Mouse (Mus musculus): ENCODE results near the gene Igf1r.

The Igf1r gene

GRCm38 (mm10) chr7:68117567-68117966, 164.9 kb downstream of the Igf1r start:
- DNase-seq (ENCODE audit: low read depth, low spot score): no peak

DNA sequence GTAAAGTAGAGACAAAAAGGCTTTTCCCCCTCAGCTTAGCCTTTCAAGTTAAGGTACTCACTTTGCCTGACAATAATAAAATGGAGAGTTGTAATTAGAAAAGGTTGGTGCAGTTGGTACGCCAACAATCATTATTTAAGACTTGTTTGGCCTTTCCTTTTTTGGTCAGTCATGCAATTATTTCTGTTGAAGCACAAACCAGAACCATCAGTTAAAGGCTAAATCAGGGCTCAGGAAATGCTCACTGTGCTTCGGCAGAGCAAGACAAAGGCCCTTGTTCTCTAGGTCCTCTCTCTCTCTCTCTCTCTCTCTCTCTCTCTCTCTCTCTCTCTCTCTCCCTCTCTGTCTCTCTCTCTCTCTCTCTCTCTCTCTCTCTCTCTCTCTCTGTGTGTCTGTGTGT, 165.4 kb downstream of the Igf1r start:
- no peak for DNase-seq (ENCODE audit: low read depth, low spot score)

- no peak for DNase-seq (ENCODE audit: low read depth, low spot score)
These were observed 167.0 kb downstream of the Igf1r start for GRCm38 (mm10) chr7:68119605-68120004.

- no peak for DNase-seq (ENCODE audit: low read depth, low spot score)
These were observed 169.8 kb downstream of the Igf1r start for GRCm38 (mm10) chr7:68122418-68122817.

- DNase-seq (ENCODE audit: low read depth, low spot score): no peak
These were observed 172.7 kb downstream of the Igf1r start for GRCm38 (mm10) chr7:68125347-68125746.

- DNase-seq (ENCODE audit: low read depth, low spot score): no peak
These were observed 175.2 kb downstream of the Igf1r start for GRCm38 (mm10) chr7:68127799-68128261.

DNA sequence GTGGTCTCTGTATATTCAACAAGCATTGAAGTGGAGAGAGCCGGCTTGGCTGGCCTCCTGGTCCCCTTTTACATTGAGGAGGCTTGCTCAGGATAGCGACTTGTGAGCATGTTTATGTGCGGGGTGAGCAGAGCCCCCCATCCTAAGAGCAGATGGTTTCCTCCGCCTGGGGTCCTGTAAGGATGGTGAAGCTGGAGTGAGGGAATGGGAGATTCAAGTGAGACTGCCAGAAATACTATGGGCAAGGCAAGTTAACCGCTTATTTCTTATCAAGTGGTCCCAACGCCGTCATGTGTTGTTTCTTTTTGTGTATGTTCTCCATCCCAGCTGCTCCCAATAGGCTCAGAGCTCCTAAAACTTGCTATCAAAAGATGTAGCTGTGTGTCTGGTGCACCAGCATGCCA, 175.6 kb downstream of the Igf1r start:
- no peak for DNase-seq (ENCODE audit: low read depth, low spot score)

DNA sequence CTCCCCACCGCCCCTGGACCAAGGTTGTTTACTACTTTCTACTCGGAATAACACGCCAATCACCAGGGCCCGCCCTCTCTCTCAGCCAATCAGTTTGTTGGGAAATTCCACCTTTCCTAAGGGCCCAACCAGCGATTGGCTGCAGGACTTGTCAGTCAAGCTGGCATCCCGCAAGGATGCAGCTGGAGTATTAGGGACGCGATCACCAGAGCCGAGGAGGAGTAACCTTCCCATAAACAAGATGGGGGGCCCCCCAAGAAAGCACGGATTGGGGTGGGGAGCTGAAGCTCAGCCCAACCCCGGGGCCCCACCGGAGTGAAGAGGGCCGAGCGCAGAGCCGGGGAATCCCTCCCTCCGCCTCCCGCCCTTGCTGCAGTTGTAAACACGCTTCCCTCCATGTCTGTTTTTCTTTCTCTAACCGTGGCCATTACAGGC, 176.5 kb downstream of the Igf1r start:
- peak; percentile 99 for DNase-seq (ENCODE audit: low read depth, low spot score)

DNA sequence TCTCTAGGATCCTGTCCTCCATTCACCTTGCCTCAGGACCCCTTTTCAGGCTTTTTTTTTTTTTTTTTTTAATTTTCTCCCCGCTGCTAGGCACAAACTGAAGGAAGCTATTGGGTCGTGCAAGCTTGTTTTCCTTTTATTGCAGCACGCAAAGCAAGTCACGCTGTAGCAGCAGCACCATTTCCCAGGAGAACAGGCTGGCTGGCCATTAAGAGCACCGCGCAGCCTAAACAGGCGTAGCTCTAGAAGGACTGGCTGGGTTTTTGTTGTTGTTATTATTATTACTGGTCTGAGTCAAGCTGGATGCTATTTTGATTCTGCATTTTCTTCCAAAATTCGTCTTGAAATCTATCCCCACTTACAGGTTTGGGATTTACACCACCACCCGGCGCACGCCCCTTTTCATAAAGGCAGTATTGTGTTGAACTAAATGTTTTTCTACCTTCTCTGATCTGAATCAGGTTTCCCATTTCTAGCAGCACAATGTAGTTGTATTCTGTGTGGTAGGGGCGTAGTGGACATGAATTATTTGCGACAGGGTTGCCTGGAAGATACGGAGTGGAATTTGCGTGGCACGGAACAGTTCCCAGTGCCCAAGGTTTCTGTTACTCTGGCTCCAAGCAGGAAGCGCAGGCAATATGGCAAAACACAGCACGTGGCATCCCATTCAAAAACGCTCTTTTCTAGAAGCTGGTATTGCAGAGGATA, 177.1 kb downstream of the Igf1r start:
- DNase-seq (ENCODE audit: low read depth, low spot score): peak; percentile 83

DNA sequence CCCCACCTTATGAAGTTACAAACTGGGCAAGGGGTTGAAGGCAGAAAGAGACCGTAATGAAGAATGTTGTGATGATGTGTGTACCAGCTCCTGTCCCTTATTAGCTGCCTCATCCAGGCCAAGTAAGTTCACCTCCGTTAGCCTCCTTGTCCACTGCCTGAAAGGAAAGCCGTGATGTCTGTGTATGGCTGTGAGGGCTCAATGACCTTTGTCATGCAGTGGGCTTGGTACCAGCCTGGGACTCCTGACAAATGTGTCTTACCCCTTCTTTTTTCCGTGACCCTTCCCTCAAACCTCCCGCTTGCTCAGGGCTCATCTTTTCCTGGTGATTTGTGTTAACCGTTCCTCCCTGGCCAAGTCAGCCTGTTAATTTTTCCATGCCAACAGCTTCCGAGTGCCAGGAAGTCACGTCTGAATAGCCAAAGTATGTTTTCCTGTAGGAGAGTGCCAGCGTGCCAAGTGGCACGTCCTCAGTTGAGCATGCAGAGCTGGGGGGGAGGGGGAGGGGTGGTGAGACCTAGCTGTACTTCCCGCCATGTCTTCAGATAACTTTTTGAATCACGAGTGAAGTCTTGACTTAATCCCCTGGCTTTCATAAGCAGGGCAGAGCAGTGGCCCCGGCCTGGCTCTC, 178.4 kb downstream of the Igf1r start:
- DNase-seq (ENCODE audit: low read depth, low spot score): no peak

GRCm38 (mm10) chr7:68133679-68134078, 181.1 kb downstream of the Igf1r start:
- DNase-seq (ENCODE audit: low read depth, low spot score): no peak

GRCm38 (mm10) chr7:68134948-68135347, 182.3 kb downstream of the Igf1r start:
- DNase-seq (ENCODE audit: low read depth, low spot score): no peak

GRCm38 (mm10) chr7:68136056-68136455, 183.4 kb downstream of the Igf1r start:
- no peak for DNase-seq (ENCODE audit: low read depth, low spot score)

- no peak for DNase-seq (ENCODE audit: low read depth, low spot score)
These were observed 186.8 kb downstream of the Igf1r start for GRCm38 (mm10) chr7:68139384-68139783.

DNA sequence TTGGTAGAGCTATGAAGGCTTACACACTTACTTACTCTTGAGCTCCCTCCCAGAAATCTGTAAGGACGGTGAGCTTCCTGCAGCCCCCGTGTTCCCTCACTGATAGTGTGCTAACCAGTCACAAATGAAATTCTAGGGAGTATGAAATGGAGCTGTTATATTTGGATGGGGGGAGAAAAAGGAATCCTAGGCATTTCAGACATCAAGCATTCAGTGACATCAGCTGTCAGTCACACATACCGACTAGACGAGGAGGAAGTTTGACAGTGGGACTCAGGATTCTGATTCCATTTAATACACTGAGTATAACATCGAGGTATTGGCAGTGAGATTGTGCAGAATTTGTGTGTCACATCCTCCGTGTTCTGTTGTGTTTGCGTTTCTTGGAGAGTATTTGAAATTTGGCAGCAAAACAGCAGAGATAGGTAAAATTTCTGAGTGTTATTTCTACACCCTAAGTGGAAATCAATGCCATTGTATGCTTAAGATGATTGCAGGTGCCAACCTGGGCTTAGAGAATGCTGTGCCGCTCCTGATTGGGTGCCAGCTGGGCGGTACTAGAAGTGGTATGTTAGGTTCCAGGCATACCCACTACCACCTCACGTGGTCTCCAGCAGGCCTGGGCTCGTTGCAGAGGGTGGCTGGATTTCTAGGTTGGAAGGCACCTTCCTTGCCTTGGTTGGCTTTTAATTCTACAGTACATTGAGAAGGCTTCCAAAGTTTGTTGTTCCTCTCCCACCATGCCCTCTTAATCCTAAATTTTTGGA, 187.6 kb downstream of the Igf1r start:
- DNase-seq (ENCODE audit: low read depth, low spot score): no peak

- no peak for DNase-seq (ENCODE audit: low read depth, low spot score)
These were observed 191.6 kb downstream of the Igf1r start for GRCm38 (mm10) chr7:68144266-68144665.

- no peak for DNase-seq (ENCODE audit: low read depth, low spot score)
These were observed 195.8 kb downstream of the Igf1r start for GRCm38 (mm10) chr7:68148297-68149048.

- no peak for DNase-seq (ENCODE audit: low read depth, low spot score)
These were observed 199.3 kb downstream of the Igf1r start for GRCm38 (mm10) chr7:68151892-68152291.

DNA sequence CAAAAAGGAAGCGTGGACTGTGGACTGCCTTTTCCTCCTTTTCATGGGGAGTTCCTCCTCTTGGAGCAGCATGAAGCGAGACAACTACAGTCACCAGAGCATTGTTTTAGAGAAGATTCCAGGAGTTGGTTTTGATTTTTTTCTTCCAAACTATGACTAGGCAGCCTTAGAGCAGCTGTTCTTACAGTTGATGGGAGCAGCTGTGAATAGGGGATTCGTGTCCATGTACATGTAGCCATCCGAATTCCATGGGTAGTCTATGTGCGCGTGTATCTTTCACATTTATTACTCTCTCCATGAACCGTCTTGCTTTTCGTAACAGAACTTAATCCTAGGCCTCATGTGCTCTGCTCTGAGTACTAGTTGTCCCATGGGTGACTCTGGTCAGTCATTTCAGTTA, 199.8 kb downstream of the Igf1r start:
- no peak for DNase-seq (ENCODE audit: low read depth, low spot score)

DNA sequence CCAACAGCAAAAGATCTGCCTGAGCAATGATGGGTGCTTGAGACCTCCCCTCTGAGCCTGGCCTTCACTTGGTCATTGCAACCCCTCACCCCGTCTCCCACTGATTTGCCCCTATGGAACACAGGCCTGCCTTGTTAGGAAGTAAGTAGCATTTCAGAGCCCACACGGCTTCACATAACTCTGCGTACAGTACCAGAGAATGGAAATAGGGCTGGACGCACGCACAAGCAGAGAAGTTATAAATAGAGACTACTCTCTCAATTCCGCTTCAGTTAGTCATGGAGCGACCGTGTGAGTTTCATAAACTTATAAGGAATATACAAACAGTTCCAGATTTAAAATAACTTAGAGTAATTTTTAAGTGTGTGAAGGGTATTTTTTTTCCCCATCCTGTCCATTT, 200.6 kb downstream of the Igf1r start:
- DNase-seq (ENCODE audit: low read depth, low spot score): no peak

- no peak for DNase-seq (ENCODE audit: low read depth, low spot score)
These were observed 202.0 kb downstream of the Igf1r start for GRCm38 (mm10) chr7:68154588-68154987.
